Mouse (Mus musculus): ENCODE measurements around the gene Dact3. TPM values are rescaled to one million over a fixed set of nuclear protein-coding genes. Genes with fewer than 3 reads are reported as not detected.
A peak's percentile ranks its signal among the peaks of the same experiment; 100 is the strongest.

Dact3 gene
- polyA plus RNA-seq, 1 experiment from 2014 or later, result 3.5 TPM

GRCm38 (mm10) chr7:16842645-16843063 lies 32.5 kb upstream of the Dact3 start, which contains the start of gene Prkd2:
Gene Prkd2 (plus strand): TSS chr7:16842902.
- peak within 1 kb of the TSS; percentile 67 for H3K4me3 ChIP-seq (ENCODE audit: low read depth, low read length)
- no peaks in the 10 kb centered on the region for H3K27me3 ChIP-seq (ENCODE audit: control insufficient read depth, insufficient read depth, low read length)
- peak; percentile 90 for DNase-seq (ENCODE audit: low spot score)
- H3K27ac ChIP-seq (replicated peaks), result peak within 1 kb of the TSS; percentile 85
- WGBS, result under 1% methylated on average over 31 of the region's 32 CpGs
- H3K36me3 ChIP-seq (ENCODE audit: control insufficient read depth, insufficient read depth, low read length), result peaks cover 17% of the 10 kb centered on the region
- peak; percentile 77; the same call in 1 of the 2 replicates for ATAC-seq (ENCODE audit: low FRiP score, low TSS enrichment)
- H3K9me3 ChIP-seq (ENCODE audit: control insufficient read depth, low read length), result no peaks in the 10 kb centered on the region
- peaks cover 5% of the 10 kb centered on the region; the same call in 1 of the 2 replicates for H3K4me1 ChIP-seq (replicated peaks; ENCODE audit: control insufficient read depth, insufficient read depth)
- H3K4me2 ChIP-seq (replicated peaks; ENCODE audit: low read depth), result peak within 1 kb of the TSS; percentile 97
- TF ChIP-seq EP300 (optimal IDR thresholded peaks at IDR 0.05) (no peak), CTCF (IDR thresholded peaks at IDR 0.05; ENCODE audit: low read depth) (no peak)
- peak within 1 kb of the TSS; percentile 84 for H3K9ac ChIP-seq (ENCODE audit: low read length)

- peak overlapping the region; percentile 85 for H3K27ac ChIP-seq (replicated peaks)
- ATAC-seq (ENCODE audit: low FRiP score, low TSS enrichment), result peak; percentile 3; the same call in 1 of the 2 replicates
- WGBS, result 2% methylated on average over 33 of the region's 33 CpGs
- no peaks in the 10 kb centered on the region for H3K9me3 ChIP-seq (ENCODE audit: control insufficient read depth, low read length)
- peaks cover 8% of the 10 kb centered on the region for H3K36me3 ChIP-seq (ENCODE audit: control insufficient read depth, insufficient read depth, low read length)
- H3K9ac ChIP-seq (ENCODE audit: low read length), result peak overlapping the region; percentile 84
- H3K4me3 ChIP-seq (ENCODE audit: low read depth, low read length), result peak overlapping the region; percentile 67
- DNase-seq (ENCODE audit: low spot score), result peak; percentile 33
- H3K4me1 ChIP-seq (replicated peaks; ENCODE audit: control insufficient read depth, insufficient read depth), result peaks cover 5% of the 10 kb centered on the region; the same call in 1 of the 2 replicates
- TF ChIP-seq CTCF (IDR thresholded peaks at IDR 0.05; ENCODE audit: low read depth), result no peak
- H3K27me3 ChIP-seq (ENCODE audit: control insufficient read depth, insufficient read depth, low read length), result no peaks in the 10 kb centered on the region
- H3K4me2 ChIP-seq (replicated peaks; ENCODE audit: low read depth), result peak overlapping the region; percentile 97
Measured at GRCm38 (mm10) chr7:16843441-16844171, 31.5 kb upstream of the Dact3 start.

- Histone ChIP-seq H3K4me2 (replicated peaks; ENCODE audit: low read depth) (peak overlapping the region; percentile 97), H3K9ac (ENCODE audit: low read length) (peak overlapping the region; percentile 84), H3K4me3 (ENCODE audit: low read depth, low read length) (peak overlapping the region; percentile 67), H3K36me3 (ENCODE audit: control insufficient read depth, insufficient read depth, low read length) (peaks cover 8% of the 10 kb centered on the region; the same call in 1 of the 2 replicates), H3K9me3 (ENCODE audit: control insufficient read depth, low read length) (no peaks in the 10 kb centered on the region), H3K27ac (replicated peaks) (peak overlapping the region; percentile 85), H3K4me1 (replicated peaks; ENCODE audit: control insufficient read depth, insufficient read depth) (peaks cover 5% of the 10 kb centered on the region; the same call in 1 of the 2 replicates), H3K27me3 (ENCODE audit: control insufficient read depth, insufficient read depth, low read length) (no peaks in the 10 kb centered on the region)
- 38% methylated on average over 3 of the region's 3 CpGs for WGBS
- DNase-seq (ENCODE audit: low spot score) (no peak), ATAC-seq (ENCODE audit: low FRiP score, low TSS enrichment) (no peak)
- TF ChIP-seq CTCF (IDR thresholded peaks at IDR 0.05; ENCODE audit: low read depth) (no peak), EP300 (optimal IDR thresholded peaks at IDR 0.05) (no peak)
Measured at GRCm38 (mm10) chr7:16844696-16845071, 30.4 kb upstream of the Dact3 start.

- Histone ChIP-seq H3K36me3 (ENCODE audit: control insufficient read depth, insufficient read depth, low read length) (peaks cover 12% of the 10 kb centered on the region; the same call in 1 of the 2 replicates), H3K4me2 (replicated peaks; ENCODE audit: low read depth) (peak overlapping the region; percentile 97), H3K9me3 (ENCODE audit: control insufficient read depth, low read length) (no peaks in the 10 kb centered on the region), H3K9ac (ENCODE audit: low read length) (peak overlapping the region; percentile 84), H3K4me1 (replicated peaks; ENCODE audit: control insufficient read depth, insufficient read depth) (peaks cover 5% of the 10 kb centered on the region; the same call in 1 of the 2 replicates), H3K27ac (replicated peaks) (peak overlapping the region; percentile 85), H3K27me3 (ENCODE audit: control insufficient read depth, insufficient read depth, low read length) (no peaks in the 10 kb centered on the region), H3K4me3 (ENCODE audit: low read depth, low read length) (peak overlapping the region; percentile 67)
- ATAC-seq (ENCODE audit: low FRiP score, low TSS enrichment) (peak; percentile 26; the same call in 1 of the 2 replicates), DNase-seq (ENCODE audit: low spot score) (peak; percentile 57)
- TF ChIP-seq EP300 (optimal IDR thresholded peaks at IDR 0.05) (no peak), CTCF (IDR thresholded peaks at IDR 0.05; ENCODE audit: low read depth) (no peak)
- WGBS, result 25% methylated on average over 14 of the region's 14 CpGs
Measured at GRCm38 (mm10) chr7:16845072-16845819, 29.9 kb upstream of the Dact3 start.

- Histone ChIP-seq H3K4me3 (ENCODE audit: low read depth, low read length) (peak overlapping the region; percentile 67), H3K4me2 (replicated peaks; ENCODE audit: low read depth) (peak overlapping the region; percentile 97), H3K4me1 (replicated peaks; ENCODE audit: control insufficient read depth, insufficient read depth) (peaks cover 5% of the 10 kb centered on the region; the same call in 1 of the 2 replicates), H3K27me3 (ENCODE audit: control insufficient read depth, insufficient read depth, low read length) (no peaks in the 10 kb centered on the region), H3K27ac (replicated peaks) (peak overlapping the region; percentile 85), H3K9me3 (ENCODE audit: control insufficient read depth, low read length) (no peaks in the 10 kb centered on the region), H3K36me3 (ENCODE audit: control insufficient read depth, insufficient read depth, low read length) (0 out of 2 replicates have a peak, but pooled peaks cover 7% of the 10 kb centered on the region), H3K9ac (ENCODE audit: low read length) (peak overlapping the region; percentile 84)
- TF ChIP-seq CTCF (IDR thresholded peaks at IDR 0.05; ENCODE audit: low read depth) (no peak), EP300 (optimal IDR thresholded peaks at IDR 0.05) (no peak)
- ATAC-seq (ENCODE audit: low FRiP score, low TSS enrichment), result 0 out of 2 replicates have a peak, but pooled peaks have one; percentile 1
- 32% methylated on average over 10 of the region's 10 CpGs for WGBS
- peak; percentile 51 for DNase-seq (ENCODE audit: low spot score)
Measured at GRCm38 (mm10) chr7:16845820-16846167, 29.3 kb upstream of the Dact3 start.
